Mouse (Mus musculus): ENCODE data around the gene Smim23. TPM values are rescaled to one million over a fixed set of nuclear protein-coding genes. Genes with fewer than 3 reads are reported as not detected.

The Smim23 gene
- not detected in 2 replicates for polyA plus RNA-seq (2016; fragmentation: Nextera tagmentation; extraction: Ambion mirVana)

DNA sequence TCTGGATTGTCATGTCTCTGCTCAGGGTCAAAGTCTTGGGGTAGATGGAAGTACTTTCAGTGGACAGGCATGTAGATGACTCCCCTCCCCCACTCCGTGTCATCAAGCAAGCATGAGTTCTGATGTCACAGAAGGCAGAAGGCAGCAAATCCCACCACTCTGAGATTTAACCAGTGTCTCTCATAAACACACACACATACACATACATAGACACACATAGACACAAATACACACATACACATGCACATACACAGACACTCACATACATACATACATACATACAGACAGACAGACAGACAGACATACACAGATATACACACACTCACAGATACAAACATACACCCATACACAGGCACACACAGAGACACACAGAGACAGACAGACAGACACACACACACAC, at the start of gene Smim23:
TSS of gene Smim23 (minus strand) at position 101 of the 400 bp plus-strand sequence.
- Histone ChIP-seq H3K9me3 (no peaks in the 10 kb centered on the region), H3K27ac (replicated peaks) (no peak within 1 kb of the TSS), H3K4me3 (no peak within 1 kb of the TSS), H3K36me3 (no peaks in the 10 kb centered on the region), H3K4me2 (replicated peaks) (no peak within 1 kb of the TSS), H3K27me3 (no peaks in the 10 kb centered on the region), H3K4me1 (no peaks in the 10 kb centered on the region), H3K9ac (replicated peaks) (no peak within 1 kb of the TSS)
- ATAC-seq (ENCODE audit: low FRiP score, low read depth) = no peak
- 73% methylated on average over 1 of the region's 1 CpGs for WGBS

GRCm38 (mm10) chr11:32868619-32869383, 44.4 kb upstream of the Smim23 start:
- Histone ChIP-seq H3K4me2 (replicated peaks) (no peak overlapping the region), H3K36me3 (no peaks in the 10 kb centered on the region), H3K9me3 (no peaks in the 10 kb centered on the region), H3K27me3 (no peaks in the 10 kb centered on the region), H3K4me3 (no peak overlapping the region), H3K4me1 (no peaks in the 10 kb centered on the region), H3K27ac (replicated peaks) (no peak overlapping the region), H3K9ac (replicated peaks) (no peak overlapping the region)
- 84% methylated on average over 10 of the region's 10 CpGs for WGBS
- ATAC-seq (ENCODE audit: low FRiP score, low read depth) = no peak

- Histone ChIP-seq H3K9ac (replicated peaks) (no peak overlapping the region), H3K4me3 (no peak overlapping the region), H3K27ac (replicated peaks) (no peak overlapping the region), H3K4me1 (no peaks in the 10 kb centered on the region), H3K27me3 (no peaks in the 10 kb centered on the region), H3K9me3 (no peaks in the 10 kb centered on the region), H3K36me3 (no peaks in the 10 kb centered on the region), H3K4me2 (replicated peaks) (no peak overlapping the region)
- ATAC-seq (ENCODE audit: low FRiP score, low read depth) = no peak
- WGBS = 96% methylated on average over 5 of the region's 5 CpGs
Observed at GRCm38 (mm10) chr11:32864615-32865014, 40.2 kb upstream of the Smim23 start.

- no peak overlapping the region for H3K9ac ChIP-seq (replicated peaks)
- no peaks in the 10 kb centered on the region for H3K9me3 ChIP-seq
- no peak for ATAC-seq (ENCODE audit: low FRiP score, low read depth)
- peaks cover 6% of the 10 kb centered on the region; the same call in 1 of the 2 replicates for H3K4me1 ChIP-seq
- no peak overlapping the region for H3K27ac ChIP-seq (replicated peaks)
- H3K4me3 ChIP-seq = no peak overlapping the region
- H3K36me3 ChIP-seq = no peaks in the 10 kb centered on the region
- H3K27me3 ChIP-seq = no peaks in the 10 kb centered on the region
- WGBS = 52% methylated on average over 8 of the region's 8 CpGs
- no peak overlapping the region for H3K4me2 ChIP-seq (replicated peaks)
Observed at GRCm38 (mm10) chr11:32857418-32857879, 33.0 kb upstream of the Smim23 start.

- H3K4me2 ChIP-seq (replicated peaks) = no peak overlapping the region
Observed at GRCm38 (mm10) chr11:32846682-32847222, 22.3 kb upstream of the Smim23 start.

GRCm38 (mm10) chr11:32841169-32841568, 16.8 kb upstream of the Smim23 start:
- no peak for ATAC-seq (ENCODE audit: low FRiP score, low read depth)
- Histone ChIP-seq H3K9me3 (no peaks in the 10 kb centered on the region), H3K4me3 (no peak overlapping the region), H3K4me1 (no peaks in the 10 kb centered on the region), H3K27me3 (no peaks in the 10 kb centered on the region), H3K27ac (replicated peaks) (no peak overlapping the region), H3K9ac (replicated peaks) (no peak overlapping the region), H3K36me3 (no peaks in the 10 kb centered on the region), H3K4me2 (replicated peaks) (no peak overlapping the region)
- WGBS = 90% methylated on average over 5 of the region's 5 CpGs

More at GRCm38 (mm10) chr11:32846682-32847222, 22.3 kb upstream of the Smim23 start:
- H3K27ac ChIP-seq (replicated peaks) = no peak overlapping the region
- H3K9ac ChIP-seq (replicated peaks) = no peak overlapping the region
- H3K4me3 ChIP-seq = no peak overlapping the region
- H3K4me1 ChIP-seq = no peaks in the 10 kb centered on the region; the same call in 1 of the 2 replicates
- H3K9me3 ChIP-seq = no peaks in the 10 kb centered on the region
- no peak for ATAC-seq (ENCODE audit: low FRiP score, low read depth)
- no peaks in the 10 kb centered on the region for H3K27me3 ChIP-seq
- 80% methylated on average over 20 of the region's 20 CpGs for WGBS
- H3K36me3 ChIP-seq = no peaks in the 10 kb centered on the region

- Histone ChIP-seq H3K9me3 (no peaks in the 10 kb centered on the region), H3K9ac (replicated peaks) (no peak overlapping the region), H3K4me3 (no peak overlapping the region), H3K4me1 (no peaks in the 10 kb centered on the region), H3K27me3 (no peaks in the 10 kb centered on the region), H3K36me3 (no peaks in the 10 kb centered on the region), H3K27ac (replicated peaks) (no peak overlapping the region), H3K4me2 (replicated peaks) (no peak overlapping the region)
- ATAC-seq (ENCODE audit: low FRiP score, low read depth) = no peak
- 77% methylated on average over 9 of the region's 9 CpGs for WGBS
Observed at GRCm38 (mm10) chr11:32840256-32840655, 15.9 kb upstream of the Smim23 start.

DNA sequence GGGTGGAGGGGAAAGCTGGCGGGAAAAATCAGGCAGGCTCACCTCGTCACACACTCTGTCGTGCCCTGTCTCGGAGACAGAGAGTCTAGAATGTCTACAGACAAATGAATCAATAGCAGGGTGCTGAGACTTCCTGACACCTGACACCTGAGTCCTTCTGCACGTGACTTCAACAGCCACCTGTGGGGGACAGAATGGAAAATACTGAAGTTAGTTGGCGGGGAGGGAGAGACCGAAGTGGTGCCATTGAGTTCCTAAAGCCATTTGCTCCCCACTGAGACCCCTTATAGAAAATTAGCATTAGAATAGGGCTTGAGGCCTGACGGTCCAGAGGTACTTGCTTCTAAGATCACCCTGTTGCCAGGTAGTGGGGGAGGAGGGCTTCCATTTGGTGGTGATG, 10.6 kb upstream of the Smim23 start:
- no peak overlapping the region for H3K4me3 ChIP-seq
- H3K9ac ChIP-seq (replicated peaks) = no peak overlapping the region
- no peak for ATAC-seq (ENCODE audit: low FRiP score, low read depth)
- no peaks in the 10 kb centered on the region for H3K4me1 ChIP-seq
- no peak overlapping the region for H3K4me2 ChIP-seq (replicated peaks)
- 16% methylated on average over 8 of the region's 8 CpGs for WGBS
- H3K27me3 ChIP-seq = no peaks in the 10 kb centered on the region; the same call in 1 of the 2 replicates
- H3K9me3 ChIP-seq = no peaks in the 10 kb centered on the region
- no peaks in the 10 kb centered on the region for H3K36me3 ChIP-seq
- H3K27ac ChIP-seq (replicated peaks) = no peak overlapping the region

DNA sequence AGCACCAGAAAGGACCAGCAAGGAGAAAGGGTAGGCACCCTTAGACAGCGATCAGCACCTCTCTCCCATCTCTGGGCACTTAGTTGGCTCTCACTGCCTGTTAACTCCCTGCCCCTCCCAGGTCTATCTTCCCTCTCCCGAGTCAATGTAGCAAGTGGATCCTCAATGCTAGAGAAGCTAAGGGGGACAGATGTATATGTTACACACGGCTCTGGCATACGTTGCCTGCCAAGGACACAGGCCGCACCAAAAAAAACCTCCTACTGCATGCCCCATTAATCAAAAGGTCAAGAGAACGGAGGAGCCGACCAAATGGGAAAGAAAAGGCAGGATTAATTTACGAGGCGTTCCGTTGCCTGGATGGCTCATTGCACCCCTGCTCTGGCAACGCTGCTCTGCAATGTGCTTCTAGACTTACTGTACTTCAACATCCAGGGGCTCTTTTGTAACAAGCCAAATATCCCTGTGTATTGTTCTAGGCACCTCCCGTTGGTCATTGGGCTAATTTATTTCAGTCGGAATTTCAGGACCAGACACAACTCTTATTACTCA, 10.0 kb upstream of the Smim23 start:
- Histone ChIP-seq H3K36me3 (no peaks in the 10 kb centered on the region), H3K27ac (replicated peaks) (no peak overlapping the region), H3K27me3 (no peaks in the 10 kb centered on the region; the same call in 1 of the 2 replicates), H3K9me3 (no peaks in the 10 kb centered on the region), H3K4me3 (no peak overlapping the region), H3K4me1 (no peaks in the 10 kb centered on the region), H3K4me2 (replicated peaks) (no peak overlapping the region), H3K9ac (replicated peaks) (no peak overlapping the region)
- no peak for ATAC-seq (ENCODE audit: low FRiP score, low read depth)
- WGBS = 37% methylated on average over 13 of the region's 13 CpGs

DNA sequence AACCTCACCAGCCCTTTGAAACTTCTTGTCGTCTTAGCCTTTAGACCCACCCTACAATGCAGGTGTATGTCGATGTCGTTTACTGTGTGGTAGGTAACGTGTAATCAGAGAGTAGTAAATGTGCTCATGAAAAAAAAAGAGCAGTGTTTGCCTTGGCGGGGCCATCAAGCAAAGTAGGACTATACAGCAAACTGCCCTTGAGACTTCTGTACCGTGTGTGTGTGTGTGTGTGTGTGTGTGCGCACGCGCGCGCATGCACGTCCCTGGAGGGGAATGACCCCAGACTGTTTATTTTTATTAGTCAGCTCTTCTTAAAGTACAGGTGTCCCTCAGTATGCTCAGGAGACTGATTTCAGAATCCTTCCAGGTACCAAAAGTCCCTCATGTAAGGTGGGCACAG, 6.8 kb downstream of the Smim23 start:
- 94% methylated on average over 12 of the region's 12 CpGs for WGBS
- no peak overlapping the region for H3K9ac ChIP-seq (replicated peaks)
- no peaks in the 10 kb centered on the region for H3K9me3 ChIP-seq
- no peaks in the 10 kb centered on the region for H3K27me3 ChIP-seq
- no peaks in the 10 kb centered on the region for H3K36me3 ChIP-seq
- no peak overlapping the region for H3K27ac ChIP-seq (replicated peaks)
- no peak for ATAC-seq (ENCODE audit: low FRiP score, low read depth)
- no peak overlapping the region for H3K4me3 ChIP-seq
- H3K4me2 ChIP-seq (replicated peaks) = no peak overlapping the region
- no peaks in the 10 kb centered on the region for H3K4me1 ChIP-seq

DNA sequence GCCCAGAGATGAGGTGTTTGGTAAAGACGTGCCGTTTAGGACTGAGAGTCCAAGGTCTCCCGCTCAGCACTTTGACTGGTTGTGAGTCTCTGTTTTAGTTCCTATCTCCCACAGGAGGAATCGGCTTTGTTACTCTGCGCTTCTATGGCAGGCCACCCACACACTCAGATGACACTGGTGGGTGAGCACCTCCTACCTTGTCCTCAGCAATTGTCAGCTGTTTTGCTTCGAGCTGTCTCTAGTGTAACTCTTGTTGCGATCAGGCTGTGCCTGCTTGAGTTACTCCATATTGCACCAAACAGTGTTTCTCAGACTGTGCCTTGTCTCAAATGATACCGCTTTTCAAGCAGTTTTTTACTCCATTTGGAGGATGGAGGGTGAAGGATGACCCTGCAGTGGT, 10.1 kb downstream of the Smim23 start:
- no peak for ATAC-seq (ENCODE audit: low FRiP score, low read depth)

GRCm38 (mm10) chr11:32809091-32809490, 15.3 kb downstream of the Smim23 start:
- Histone ChIP-seq H3K36me3 (no peaks in the 10 kb centered on the region), H3K4me1 (peaks cover 8% of the 10 kb centered on the region), H3K4me2 (replicated peaks) (no peak overlapping the region), H3K9me3 (no peaks in the 10 kb centered on the region), H3K27ac (replicated peaks) (no peak overlapping the region), H3K4me3 (no peak overlapping the region), H3K27me3 (no peaks in the 10 kb centered on the region), H3K9ac (replicated peaks) (no peak overlapping the region)
- 83% methylated on average over 1 of the region's 1 CpGs for WGBS
- no peak for ATAC-seq (ENCODE audit: low FRiP score, low read depth)

More for the DNA sequence above, 10.1 kb downstream of the Smim23 start:
- Histone ChIP-seq H3K27me3 (no peaks in the 10 kb centered on the region), H3K4me2 (replicated peaks) (no peak overlapping the region), H3K9me3 (no peaks in the 10 kb centered on the region), H3K4me1 (peaks cover 8% of the 10 kb centered on the region), H3K36me3 (no peaks in the 10 kb centered on the region), H3K27ac (replicated peaks) (no peak overlapping the region), H3K9ac (replicated peaks) (no peak overlapping the region), H3K4me3 (no peak overlapping the region)
- whole genome bisulfite sequencing = 92% methylated on average over 8 of the region's 8 CpGs

Measured in midbrain, embryonic 12.5 days (tissue).